Mouse (Mus musculus) CH12.LX (cell line): ENCODE measurements at regions not wholly inside any gene's neighbourhood (a gene's known extent, or its start where the extent isn't known, plus 50 kb on each side); places are given as distances from the start of the nearest gene placed in this dataset.

Experiments used
- DNase-seq: peaks from one replicate; pipeline ENCODE4 v3.0.0-alpha.2; 2013; ENCODE audit errors: extremely low read depth
- H3K27ac ChIP-seq: 2 replicates; pipeline ENCODE4 v1.5.1; 2012; ENCODE audit warnings: low read depth, mild to moderate bottlenecking, control low read depth, moderate library complexity; ENCODE audit not compliant: insufficient read depth
- H3K27me3 ChIP-seq: replicated peaks from 2 replicates; pipeline ENCODE3; 2012; ENCODE audit warnings: inconsistent platforms
- H3K36me3 ChIP-seq, 2 experiments: replicated peaks in 1 of 2; 2 replicates each; pipeline versions ENCODE3 to v1.6.1; 2012; ENCODE audit warnings: inconsistent platforms in 1 of 2, low read length in 1 of 2, mild to moderate bottlenecking in 1 of 2, mixed read lengths in 1 of 2, moderate library complexity in 1 of 2; ENCODE audit not compliant: control insufficient read depth in 1 of 2, insufficient read depth in 1 of 2
- H3K4me1 ChIP-seq, 2 experiments: 2 replicates each; pipeline ENCODE4 v1.6.1; 2012; ENCODE audit warnings: inconsistent platforms in 1 of 2, moderate library complexity in 1 of 2; ENCODE audit not compliant: insufficient read depth in 2 of 2, control insufficient read depth in 1 of 2
- H3K4me2 ChIP-seq: 2 replicates; pipeline ENCODE4 v1.6.1; 2012; ENCODE audit warnings: low read depth, mild to moderate bottlenecking, control low read depth; ENCODE audit not compliant: poor library complexity, insufficient read depth, severe bottlenecking
- H3K4me3 ChIP-seq, 3 experiments: fragments of 150-350 bp in 1 of 3; sonication (generic) in 1 of 3; replicated peaks in 1 of 3; 2 replicates each; pipeline versions ENCODE3 to v1.5.1; 2011 to 2012; ENCODE audit warnings: low read depth in 2 of 3, low read length in 2 of 3, mild to moderate bottlenecking in 2 of 3, moderate library complexity in 2 of 3, control low read depth in 1 of 3, improper control_type of control experiment in 1 of 3, inconsistent platforms in 1 of 3, mixed read lengths in 1 of 3; ENCODE audit not compliant: poor library complexity in 1 of 3
- H3K79me2 ChIP-seq: replicated peaks from 2 replicates; pipeline ENCODE4 v1.6.1; 2012; ENCODE audit warnings: mild to moderate bottlenecking, moderate library complexity; ENCODE audit not compliant: control insufficient read depth, poor library complexity, insufficient read depth, severe bottlenecking; ENCODE audit errors: extremely low read depth
- H3K9ac ChIP-seq: 2 replicates; pipeline ENCODE4 v1.6.1; 2012; ENCODE audit warnings: low read depth, mild to moderate bottlenecking, control low read depth, moderate library complexity; ENCODE audit not compliant: insufficient read depth
- H3K9me3 ChIP-seq: replicated peaks from 2 replicates; pipeline ENCODE3; 2012; ENCODE audit warnings: low read length, inconsistent platforms, mixed read lengths
- BHLHE40 ChIP-seq: IDR thresholded peaks from 2 replicates; pipeline ENCODE4 v1.6.1; 2011; ENCODE audit warnings: mild to moderate bottlenecking, low read depth, low read length, improper control_type of control experiment
- CHD1 ChIP-seq: IDR thresholded peaks from 2 replicates; pipeline ENCODE4 v1.6.1; 2012; ENCODE audit warnings: low read depth, low read length, improper control_type of control experiment, inconsistent platforms
- CHD2 ChIP-seq: IDR thresholded peaks from 2 replicates; pipeline ENCODE4 v1.6.1; 2011; ENCODE audit warnings: low read length, improper control_type of control experiment
- CTCF ChIP-seq, 2 experiments: IDR thresholded peaks in 1 of 2; conservative IDR thresholded peaks in 1 of 2; 2 replicates each; pipeline ENCODE4 v1.5.1; 2011 to 2012; ENCODE audit warnings: low read depth in 2 of 2, low read length in 2 of 2, improper control_type of control experiment in 1 of 2, inconsistent platforms in 1 of 2, mild to moderate bottlenecking in 1 of 2, moderate library complexity in 1 of 2
- ELF1 ChIP-seq: IDR thresholded peaks from 2 replicates; pipeline ENCODE4 v1.6.1; 2014; ENCODE audit warnings: low read depth, mild to moderate bottlenecking, inconsistent platforms, low read length, improper control_type of control experiment
- ETS1 ChIP-seq: conservative IDR thresholded peaks from 2 replicates; pipeline ENCODE4 v1.6.1; 2012; ENCODE audit warnings: low read depth, mild to moderate bottlenecking, inconsistent platforms, low read length, improper control_type of control experiment, moderate library complexity
- GABPA ChIP-seq: IDR thresholded peaks from 2 replicates; pipeline ENCODE4 v1.6.1; 2012; ENCODE audit warnings: low read depth, low read length, improper control_type of control experiment, inconsistent platforms; ENCODE audit not compliant: insufficient replicate concordance
- HCFC1 ChIP-seq: IDR thresholded peaks from 2 replicates; pipeline ENCODE4 v1.6.1; 2012; ENCODE audit warnings: low read depth, mild to moderate bottlenecking, inconsistent platforms, low read length, improper control_type of control experiment
- JUN ChIP-seq: IDR thresholded peaks from 2 replicates; pipeline ENCODE4 v1.6.1; 2011; ENCODE audit warnings: low read depth, mild to moderate bottlenecking, low read length, improper control_type of control experiment, moderate library complexity; ENCODE audit not compliant: insufficient read depth
- MAFK ChIP-seq: IDR thresholded peaks from 2 replicates; pipeline ENCODE4 v1.6.1; 2011; ENCODE audit warnings: low read length, improper control_type of control experiment; ENCODE audit not compliant: insufficient replicate concordance
- MAX ChIP-seq: IDR thresholded peaks from 2 replicates; pipeline ENCODE4 v1.6.1; 2011; ENCODE audit warnings: low read length, improper control_type of control experiment
- MAZ ChIP-seq: IDR thresholded peaks from 2 replicates; pipeline ENCODE4 v1.6.1; 2012; ENCODE audit warnings: low read depth, mild to moderate bottlenecking, inconsistent platforms, low read length, improper control_type of control experiment, moderate library complexity
- MEF2A ChIP-seq: IDR thresholded peaks from 2 replicates; pipeline ENCODE4 v1.6.1; 2014; ENCODE audit warnings: low read depth, mild to moderate bottlenecking, inconsistent platforms, low read length, improper control_type of control experiment, borderline replicate concordance
- MYC ChIP-seq: IDR thresholded peaks from 2 replicates; pipeline ENCODE4 v1.6.1; 2011; ENCODE audit warnings: low read depth, mild to moderate bottlenecking, improper control_type of control experiment, low read length
- NELFE ChIP-seq: IDR thresholded peaks from 2 replicates; pipeline ENCODE4 v1.6.1; 2011; ENCODE audit warnings: low read depth, low read length, improper control_type of control experiment
- POLR2A ChIP-seq: IDR thresholded peaks from 2 replicates; pipeline ENCODE4 v1.6.1; 2011; ENCODE audit warnings: low read depth, mild to moderate bottlenecking, improper control_type of control experiment, low read length
- POLR2AphosphoS2 ChIP-seq: IDR thresholded peaks from 2 replicates; pipeline ENCODE4 v1.6.1; 2011; ENCODE audit warnings: low read depth, low read length, improper control_type of control experiment
- RAD21 ChIP-seq: IDR thresholded peaks from 2 replicates; pipeline ENCODE4 v1.6.1; 2011; ENCODE audit warnings: low read depth, mild to moderate bottlenecking, low read length, improper control_type of control experiment, moderate library complexity
- RCOR1 ChIP-seq: conservative IDR thresholded peaks from 2 replicates; pipeline ENCODE4 v1.6.1; 2012; ENCODE audit warnings: low read depth, mild to moderate bottlenecking, inconsistent platforms, low read length, improper control_type of control experiment
- SIN3A ChIP-seq: IDR thresholded peaks from 2 replicates; pipeline ENCODE4 v1.6.1; 2012; ENCODE audit warnings: low read length, improper control_type of control experiment, inconsistent platforms
- SMC3 ChIP-seq: IDR thresholded peaks from 2 replicates; pipeline ENCODE4 v1.6.1; 2011; ENCODE audit warnings: low read depth, low read length, improper control_type of control experiment
- TBP ChIP-seq: conservative IDR thresholded peaks from 2 replicates; pipeline ENCODE4 v1.6.1; 2011; ENCODE audit warnings: low read depth, low read length, improper control_type of control experiment
- UBTF ChIP-seq: IDR thresholded peaks from 2 replicates; pipeline ENCODE4 v1.6.1; 2012; ENCODE audit warnings: low read depth, mild to moderate bottlenecking, inconsistent platforms, low read length, improper control_type of control experiment, moderate library complexity
- USF1 ChIP-seq: IDR thresholded peaks from 2 replicates; pipeline ENCODE4 v1.6.1; 2014; ENCODE audit warnings: low read depth, mild to moderate bottlenecking, inconsistent platforms, low read length, improper control_type of control experiment
- USF2 ChIP-seq: conservative IDR thresholded peaks from 2 replicates; pipeline ENCODE4 v1.6.1; 2011; ENCODE audit warnings: low read depth, low read length, improper control_type of control experiment
- ZKSCAN1 ChIP-seq: IDR thresholded peaks from 2 replicates; pipeline ENCODE4 v1.6.1; 2012; ENCODE audit warnings: low read depth, inconsistent platforms, low read length, improper control_type of control experiment, borderline replicate concordance
- ZMIZ1 ChIP-seq: IDR thresholded peaks from 2 replicates; pipeline ENCODE4 v1.6.1; 2012; ENCODE audit warnings: low read depth, mild to moderate bottlenecking, inconsistent platforms, low read length, improper control_type of control experiment
- ZNF384 ChIP-seq: IDR thresholded peaks from 2 replicates; pipeline ENCODE4 v1.6.1; 2012; ENCODE audit warnings: low read depth, low read length, improper control_type of control experiment, inconsistent platforms
- dilution Hi-C: fragments of 300-500 bp; cut with MboI; formaldehyde crosslinking; loops from 2 replicates; pipeline ENCODE4 v1.14.3; 2020; ENCODE audit warnings: low sequenced_read_pairs; ENCODE audit not compliant: extremely low pct_unique_long_range_greater_than_20kb, extremely low pct_ligation_motif_present
- in situ Hi-C: fragments of 300-500 bp; cut with MboI; formaldehyde crosslinking; loops from 3 replicates; pipeline ENCODE4 v1.14.3; 2019; ENCODE audit warnings: low sequenced_read_pairs, low pct_ligation_motif_present, low pct_unique_long_range_greater_than_20kb, mixed read lengths

DNA sequence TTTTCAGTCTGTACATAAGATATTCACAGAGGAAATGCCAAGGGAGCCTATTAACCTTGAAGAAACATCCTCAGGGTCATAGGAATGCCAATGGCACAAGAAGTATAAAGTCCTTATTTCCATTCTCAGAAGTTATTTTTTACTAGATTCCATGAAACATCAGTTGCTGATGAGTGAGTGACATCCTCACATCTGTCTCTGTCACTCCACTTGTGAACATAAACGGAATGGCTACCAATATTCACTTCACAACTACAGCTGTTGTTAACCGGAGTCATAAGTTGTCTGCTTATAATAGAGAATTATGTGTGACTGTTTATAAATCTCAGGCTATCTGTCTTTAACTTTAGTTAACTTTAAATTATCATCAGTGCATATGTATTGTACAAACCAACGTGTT is 278.0 kb upstream of the Mctp2 start:
- Histone ChIP-seq H3K27me3 (no peaks in the 10 kb centered on the region), H3K4me1 (no peaks in the 10 kb centered on the region), H3K4me2 (no peak overlapping the region), H3K4me3 (no peak overlapping the region), H3K9ac (no peak overlapping the region), H3K79me2 (no peaks in the 10 kb centered on the region), H3K36me3 (no peaks in the 10 kb centered on the region), H3K27ac (no peak overlapping the region), H3K9me3 (no peaks in the 10 kb centered on the region)
- no peak for DNase-seq
- in situ Hi-C loops (no loop called here), dilution Hi-C loops (no loop called here)
- no peak for TF ChIP-seq MAZ
- TF ChIP-seq BHLHE40 = no peak
- no peak for TF ChIP-seq RAD21
- TF ChIP-seq ZMIZ1 = no peak
- no peak for TF ChIP-seq MEF2A
- no peak for TF ChIP-seq ELF1
- TF ChIP-seq MAFK = no peak
- no peak for TF ChIP-seq POLR2AphosphoS2
- no peak for TF ChIP-seq TBP
- TF ChIP-seq HCFC1 = no peak
- TF ChIP-seq GABPA = no peak
- no peak for TF ChIP-seq USF1
- no peak for TF ChIP-seq USF2
- no peak for TF ChIP-seq ZKSCAN1
- TF ChIP-seq ETS1 = no peak
- no peak for TF ChIP-seq CHD1
- no peak for TF ChIP-seq CTCF (conservative IDR thresholded peaks at IDR 0.05 in 1 of 2, IDR thresholded peaks at IDR 0.05 in 1 of 2; ENCODE audit: low read depth in 2 of 2, low read length in 2 of 2)

DNA sequence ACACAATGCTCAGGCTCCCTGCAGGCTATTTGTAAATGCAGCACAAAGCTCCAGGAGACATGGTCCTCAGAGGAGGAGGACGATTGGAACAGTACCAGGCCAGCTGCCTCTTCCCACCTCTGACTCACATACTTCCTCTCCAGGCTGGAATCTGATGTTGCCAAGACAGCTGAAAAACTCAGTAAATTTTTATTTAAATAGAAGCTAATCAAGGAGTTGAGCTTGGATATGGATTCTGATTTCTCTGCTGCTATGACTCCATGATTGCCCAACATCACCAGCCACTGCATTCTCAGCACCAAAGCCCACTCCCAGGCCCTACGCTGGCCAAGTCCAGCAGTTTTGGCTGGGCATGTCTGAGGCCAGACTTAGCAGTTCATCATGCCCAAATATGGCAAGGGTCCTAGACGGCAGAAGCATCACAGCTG is 282.8 kb upstream of the Mctp2 start:
- DNase-seq = no peak
- TF ChIP-seq MAZ (no peak), MEF2A (no peak), NELFE (no peak), MYC (no peak), ZNF384 (no peak), SMC3 (no peak), JUN (no peak), UBTF (no peak), POLR2A (no peak), MAFK (no peak), RCOR1 (no peak), SIN3A (no peak), CTCF (conservative IDR thresholded peaks at IDR 0.05 in 1 of 2, IDR thresholded peaks at IDR 0.05 in 1 of 2; ENCODE audit: low read depth in 2 of 2, low read length in 2 of 2) (no peak), HCFC1 (no peak), GABPA (no peak), MAX (no peak), CHD2 (no peak)
- dilution Hi-C loops = no loop called here

More for the DNA sequence above, 282.8 kb upstream of the Mctp2 start:
- in situ Hi-C loops = no loop called here
- Histone ChIP-seq H3K27me3 (no peaks in the 10 kb centered on the region), H3K36me3 (no peaks in the 10 kb centered on the region), H3K4me3 (no peak overlapping the region), H3K9ac (no peak overlapping the region), H3K9me3 (no peaks in the 10 kb centered on the region), H3K4me2 (no peak overlapping the region), H3K4me1 (peaks cover 0 to 4% of the 10 kb centered on the region in 2 experiments; a peak in 1 of 4 replicates), H3K27ac (no peak overlapping the region), H3K79me2 (no peaks in the 10 kb centered on the region)
